Mouse (Mus musculus) embryonic fibroblast, embryonic 13.5 days (primary cell): ENCODE results near the gene Stoml1.

ENCODE experiments used
- CTCF ChIP-seq: IDR thresholded peaks from 2 replicates; pipeline ENCODE4 v1.5.1; 2011; ENCODE audit warnings: mild to moderate bottlenecking, control low read depth, low read length, moderate library complexity, borderline replicate concordance; ENCODE audit not compliant: insufficient read depth
- POLR2A ChIP-seq: IDR thresholded peaks from 2 replicates; pipeline ENCODE4 v1.6.1; 2011; ENCODE audit warnings: low read depth, mild to moderate bottlenecking, control low read depth, low read length, moderate library complexity

GRCm38 (mm10) chr9:58218539-58218938, 34.4 kb upstream of the Stoml1 start:
- no peak for TF ChIP-seq POLR2A
- no peak for TF ChIP-seq CTCF
